Mouse (Mus musculus) mouse embryonic stem cell (cell line): ENCODE results near the gene Gspt1.
"Not testable (repeated sequence)": the region's sequence is repeated elsewhere in the genome, so short reads cannot be mapped to it uniquely, and the experiment has no call there.

ENCODE experiments used
- in situ Hi-C, 2 experiments: fragments of 300-500 bp; cut with MboI; formaldehyde crosslinking; loops; 1 replicate in 1 of 2; 3 replicates in 1 of 2; pipeline ENCODE4 v1.14.3; 2019 to 2020; ENCODE audit warnings: low sequenced_read_pairs in 2 of 2, low pct_unique_long_range_greater_than_20kb in 1 of 2, mixed read lengths in 1 of 2; ENCODE audit not compliant: unreplicated experiment in 1 of 2

Gspt1 gene

DNA sequence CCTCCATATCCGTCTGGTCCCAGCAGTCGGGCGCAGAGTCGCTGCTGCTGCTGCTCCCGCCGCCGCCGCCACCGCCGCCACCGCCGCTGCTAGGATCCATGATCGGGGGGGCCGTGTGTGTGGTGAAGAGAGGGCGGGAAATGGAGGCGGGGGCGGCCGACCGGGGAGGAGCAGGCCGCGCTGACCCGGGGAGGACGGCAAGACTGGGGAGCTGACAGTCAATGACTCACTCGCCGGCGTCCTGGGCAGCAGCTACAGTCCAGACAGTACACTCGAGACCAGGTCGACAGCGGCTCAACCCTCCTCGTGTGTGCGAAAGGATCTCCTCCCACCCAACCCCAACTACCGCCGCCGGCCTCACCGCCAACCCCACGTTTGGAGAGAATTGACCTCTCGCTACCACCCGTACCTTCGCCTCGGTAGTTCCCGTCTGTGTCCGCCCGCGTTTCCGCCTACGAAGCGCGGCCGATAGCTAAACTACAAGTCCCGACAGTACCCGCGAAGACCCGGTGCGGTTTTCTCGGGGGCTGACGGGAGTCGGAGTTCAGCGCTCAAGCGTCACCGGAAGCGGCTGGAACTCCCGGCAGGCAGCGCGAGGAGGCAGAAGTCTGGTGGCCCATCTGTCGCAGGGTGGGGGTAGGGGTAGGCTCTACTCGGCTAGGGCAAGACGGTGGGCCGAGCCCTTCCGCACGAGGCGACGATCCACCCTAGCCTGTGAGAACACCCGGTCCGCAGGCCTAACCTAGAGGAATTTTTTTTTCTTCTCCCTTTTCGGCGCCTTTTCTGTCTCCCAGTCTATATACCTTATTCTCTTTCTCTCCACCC is at the start of gene Gspt1:
Gspt1 (minus strand) TSS at position 428 of the 825 bp plus-strand sequence.
- in situ Hi-C loops: no loop called here

DNA sequence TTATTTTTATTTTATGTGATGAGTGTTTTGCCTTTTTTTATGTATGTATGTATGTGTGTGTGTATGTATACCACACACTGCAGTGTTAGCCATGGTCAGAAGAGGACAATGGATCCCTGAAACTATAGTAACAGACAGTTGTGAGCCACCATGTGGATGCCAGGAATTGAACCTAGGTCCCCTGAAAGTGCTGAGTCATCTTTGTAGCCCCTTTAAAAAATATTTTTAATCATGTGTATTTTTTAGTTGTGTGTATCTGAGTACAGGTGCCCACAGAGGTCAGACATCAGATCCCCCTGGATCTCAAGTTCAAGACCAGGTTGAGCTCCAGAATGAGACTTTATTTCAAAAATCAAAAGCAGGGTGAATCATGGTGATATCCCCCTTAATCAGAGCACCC is 49.6 kb upstream of the Gspt1 start:
- in situ Hi-C loops: no loop called here

DNA sequence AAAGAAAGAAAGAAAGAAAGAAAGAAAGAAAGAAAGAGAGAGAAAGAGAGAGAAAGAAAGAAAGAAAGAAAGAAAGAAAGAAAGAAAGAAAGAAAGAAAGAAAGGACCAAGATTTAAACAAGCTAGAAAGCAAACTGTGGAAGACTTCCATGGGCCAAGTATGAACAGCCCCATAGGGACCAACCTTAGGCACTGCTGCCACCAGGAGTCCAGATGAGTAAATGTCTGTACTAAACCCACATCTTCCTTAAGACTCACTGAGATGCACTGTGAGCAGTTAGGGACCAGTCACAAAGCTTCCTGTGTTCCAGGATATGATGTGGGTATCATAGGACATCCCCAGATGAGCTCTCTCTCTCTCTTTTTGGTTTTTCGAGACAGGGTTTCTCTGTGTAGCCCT is 43.6 kb upstream of the Gspt1 start:
- in situ Hi-C loops: not testable (repeated sequence)

DNA sequence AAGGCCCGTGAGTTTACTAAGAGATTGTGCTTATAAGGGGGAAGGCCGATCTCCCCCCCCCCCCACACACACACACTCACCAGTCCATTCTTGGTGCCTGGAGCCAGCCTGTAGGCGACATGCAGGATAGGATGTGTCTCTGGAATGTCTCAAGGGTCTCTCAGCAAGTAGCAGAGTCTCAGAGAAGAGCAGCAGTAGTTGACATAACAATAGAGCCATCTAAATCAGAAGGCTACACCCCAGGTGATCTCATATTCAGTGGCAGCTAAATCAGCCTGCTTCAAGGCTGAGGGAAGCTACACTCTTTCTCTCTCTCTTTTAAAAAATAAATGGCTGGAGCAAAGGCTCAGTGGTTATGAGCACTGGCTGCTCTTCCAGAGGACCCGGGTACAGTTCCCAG is 41.5 kb upstream of the Gspt1 start:
- in situ Hi-C loops: not testable (repeated sequence)

DNA sequence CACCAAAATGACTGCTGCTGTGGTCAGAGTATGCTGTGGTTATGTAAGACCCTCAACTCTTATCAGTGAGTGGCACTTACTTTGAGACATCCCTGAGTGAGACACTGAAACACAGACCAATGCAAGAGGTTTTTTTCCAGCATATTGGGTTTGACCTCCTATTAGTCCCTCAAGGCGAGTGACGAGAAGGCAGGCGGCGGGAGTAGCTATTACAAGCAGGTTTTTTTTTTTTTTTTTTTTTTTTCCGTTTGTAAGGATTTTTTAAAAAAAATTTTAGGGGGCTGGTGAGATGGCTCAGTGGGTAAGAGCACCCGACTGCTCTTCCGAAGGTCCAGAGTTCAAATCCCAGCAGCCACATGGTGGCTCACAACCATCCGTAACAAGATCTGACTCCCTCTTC is 34.7 kb upstream of the Gspt1 start:
- in situ Hi-C loops: not testable (repeated sequence)

DNA sequence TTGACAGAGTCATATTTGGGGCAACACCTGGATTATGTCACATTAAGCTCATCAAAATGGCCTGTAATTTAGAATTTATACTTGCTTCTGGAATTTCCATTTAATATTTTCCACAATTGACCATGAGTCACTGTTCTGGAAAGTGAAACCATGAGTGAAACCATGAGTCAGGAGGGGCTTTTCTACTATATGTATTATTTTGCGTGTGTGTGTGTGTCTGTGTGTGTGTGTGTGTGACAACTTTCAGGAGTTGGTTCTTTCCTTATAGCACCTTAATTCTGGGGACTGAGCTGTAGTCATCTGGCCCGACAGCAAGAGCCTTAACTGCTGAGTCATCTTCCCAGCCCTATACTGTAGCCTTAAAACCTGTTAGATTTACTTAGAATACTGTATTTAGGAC is 31.8 kb upstream of the Gspt1 start:
- in situ Hi-C loops: no loop called here

DNA sequence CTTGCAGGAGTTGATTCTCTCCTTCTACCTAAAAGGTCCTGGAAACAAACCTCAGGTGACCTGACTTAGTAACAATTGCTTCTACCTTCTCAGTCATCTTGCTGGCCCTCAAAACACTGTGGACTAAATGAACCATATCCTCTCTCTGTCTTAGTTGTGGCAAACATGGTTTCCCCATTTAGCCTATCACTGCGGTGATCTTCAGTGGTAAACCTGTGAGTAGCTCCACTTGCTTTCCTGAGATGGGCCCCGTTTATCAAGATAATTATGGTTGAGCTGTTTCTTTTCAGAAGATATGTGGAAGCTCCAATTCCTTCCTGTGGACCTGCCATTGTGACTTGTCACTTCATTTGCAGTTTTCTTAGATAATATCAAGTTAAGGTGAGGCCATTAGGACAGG is 30.8 kb upstream of the Gspt1 start:
- in situ Hi-C loops: no loop called here

DNA sequence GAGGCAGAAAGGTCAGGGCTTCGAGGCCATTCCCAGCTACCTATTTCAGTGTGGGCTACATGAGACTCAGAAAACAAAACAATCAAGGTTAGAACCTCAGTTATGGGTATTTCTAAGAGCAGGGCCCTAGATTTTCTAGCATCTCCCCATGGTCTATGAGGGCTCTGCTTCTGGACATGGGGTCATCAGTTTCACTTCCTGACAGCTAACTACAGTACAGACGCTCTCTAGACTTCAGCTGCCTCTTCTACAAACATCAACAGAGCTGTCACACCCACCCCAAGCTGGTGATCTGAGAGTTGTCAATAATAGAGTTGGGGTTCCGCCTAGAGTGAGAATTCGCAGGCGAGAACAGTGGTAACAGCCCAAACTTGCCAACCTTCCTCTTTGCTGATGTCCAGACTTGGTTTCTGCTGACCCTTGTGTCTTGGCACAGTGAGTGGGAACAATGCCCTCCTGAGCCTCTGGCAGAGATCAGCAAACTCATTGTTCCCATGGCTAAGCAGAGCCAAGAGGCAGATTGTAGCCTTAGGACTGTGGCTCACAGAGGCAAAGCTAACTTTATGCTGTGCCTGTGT is 28.6 kb upstream of the Gspt1 start:
- in situ Hi-C loops: no loop called here

DNA sequence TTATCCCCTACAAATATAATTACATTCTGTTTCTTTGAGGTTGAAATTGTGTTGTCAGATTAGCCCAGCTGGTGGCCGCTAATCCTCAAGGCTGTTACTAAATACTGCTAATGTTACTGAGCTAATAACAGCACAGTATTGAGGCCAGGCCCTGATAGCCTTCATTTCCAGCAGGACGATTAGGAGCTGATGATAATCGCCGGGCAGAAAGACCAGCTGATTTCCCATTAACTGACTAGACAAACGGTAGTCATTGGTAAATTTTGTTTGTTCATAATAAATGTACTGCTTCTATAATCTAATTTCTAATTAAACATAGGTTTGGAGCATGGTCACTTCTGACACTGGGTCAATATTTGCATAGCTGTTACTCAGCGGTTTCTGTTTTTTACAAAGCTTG is 24.7 kb upstream of the Gspt1 start:
- in situ Hi-C loops: no loop called here

DNA sequence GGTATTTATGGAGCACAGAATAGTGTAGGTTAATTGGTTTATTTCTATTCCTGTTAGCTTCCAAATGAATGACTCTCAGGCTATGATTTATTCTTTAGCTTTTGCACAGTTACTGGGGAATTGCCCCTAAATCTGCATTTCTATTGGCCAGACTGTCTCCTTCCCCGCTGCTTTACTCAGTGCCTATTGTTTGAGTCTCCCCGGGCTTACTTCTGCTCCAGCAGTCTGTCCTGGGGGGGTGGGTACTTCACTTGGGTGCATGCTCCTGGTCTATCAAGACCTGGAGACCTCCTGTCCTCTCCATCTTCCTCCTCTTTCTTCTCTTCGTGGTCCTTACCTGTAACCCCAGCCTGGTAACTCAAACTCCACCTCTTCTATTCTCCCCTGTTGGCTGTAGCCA is 22.8 kb upstream of the Gspt1 start:
- in situ Hi-C loops: no loop called here

DNA sequence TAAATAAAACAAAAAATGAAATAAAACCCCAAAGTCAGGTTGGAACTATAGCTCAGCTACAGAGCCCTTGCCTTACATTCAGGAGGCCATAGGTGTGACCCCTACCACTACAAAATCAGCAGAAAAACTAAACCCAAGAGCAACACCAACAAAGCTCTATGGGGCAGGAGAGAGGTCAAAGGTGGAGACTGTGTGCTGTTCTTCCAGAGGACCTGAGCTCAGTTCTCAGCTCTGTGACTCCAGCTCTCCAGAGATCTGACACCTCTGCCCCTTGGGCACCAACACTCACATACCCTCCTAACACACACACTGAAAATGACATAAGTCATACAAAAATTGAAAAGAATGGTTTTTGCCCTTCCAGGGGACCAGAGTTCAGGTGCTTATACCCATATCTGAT is 16.9 kb upstream of the Gspt1 start:
- in situ Hi-C loops: no loop called here

DNA sequence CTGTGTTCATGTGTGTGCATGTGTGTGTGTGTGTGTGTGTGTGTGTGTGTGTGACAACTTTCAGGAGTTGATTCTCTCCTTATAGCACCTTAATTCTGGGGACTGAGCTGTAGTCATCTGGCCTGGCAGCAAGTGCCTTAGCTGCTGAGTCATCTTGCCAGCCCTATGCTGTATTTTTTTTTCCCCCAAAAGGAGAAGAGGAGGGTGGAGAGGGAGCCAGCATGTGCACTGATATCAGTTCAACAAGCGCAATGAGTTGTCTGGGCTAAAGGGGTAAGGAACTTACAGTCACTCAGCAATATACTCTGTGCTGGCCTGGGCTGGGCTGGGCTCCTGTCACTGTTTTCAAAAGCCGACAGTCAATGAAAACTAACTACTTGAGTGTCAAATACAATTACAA is 16.5 kb upstream of the Gspt1 start:
- in situ Hi-C loops: no loop called here

DNA sequence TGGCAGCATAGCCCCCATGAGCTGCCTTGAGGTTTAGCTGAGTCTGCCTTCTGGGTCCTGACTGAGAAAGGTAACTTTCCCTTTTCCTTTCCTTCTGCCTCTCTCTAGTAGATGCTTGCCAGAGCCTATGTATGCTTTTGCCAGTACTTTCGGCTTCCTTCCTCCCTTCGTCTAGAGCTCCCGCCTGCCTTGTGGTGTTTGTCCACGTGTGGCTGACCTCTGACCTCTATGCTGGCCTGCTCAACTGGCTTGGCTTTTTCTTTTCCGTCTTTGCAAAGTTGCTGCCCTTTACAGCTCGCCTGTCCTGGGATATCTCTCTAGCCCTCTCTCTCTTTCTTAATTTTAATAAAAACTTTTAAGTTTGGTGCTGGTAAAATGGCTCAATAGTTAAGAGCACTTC is 15.7 kb upstream of the Gspt1 start:
- in situ Hi-C loops: no loop called here

DNA sequence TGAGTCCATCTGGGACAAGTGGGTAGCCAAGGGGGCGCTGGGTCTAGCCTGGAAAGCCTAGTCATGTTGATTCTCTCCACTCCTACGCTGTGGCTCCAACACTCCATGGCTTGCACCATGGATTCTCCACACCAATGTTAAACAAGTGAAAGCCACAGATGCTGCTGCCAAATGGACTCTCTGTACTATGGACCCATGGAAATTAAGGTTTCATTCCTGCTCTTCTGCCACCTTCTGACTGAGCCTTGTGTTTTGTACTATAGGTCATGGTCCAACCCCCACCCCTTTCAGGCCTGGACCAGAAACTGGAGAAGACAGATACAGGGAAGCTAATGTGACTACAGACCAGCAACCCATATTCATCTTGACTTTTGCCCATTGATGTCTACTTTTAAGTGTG is 12.4 kb upstream of the Gspt1 start:
- in situ Hi-C loops: no loop called here

DNA sequence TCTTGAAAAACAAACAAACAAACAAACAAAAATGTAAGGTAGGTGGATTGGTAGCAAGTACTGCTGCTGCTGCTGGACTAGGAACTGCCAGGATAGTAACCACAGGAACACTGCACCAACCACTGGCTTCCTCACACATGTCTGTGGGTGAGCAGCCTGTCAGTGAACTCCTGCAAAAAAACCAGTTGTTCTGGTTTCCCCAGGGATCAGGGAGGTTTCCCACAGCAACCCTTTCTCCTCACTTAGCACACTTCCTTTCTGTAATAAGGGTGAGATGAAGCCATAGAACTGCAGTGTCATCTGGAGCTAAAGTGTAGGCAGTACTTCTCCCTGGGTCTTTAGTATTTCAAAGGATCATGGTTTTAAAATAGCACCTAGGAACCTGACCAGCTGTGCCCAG is 9.1 kb upstream of the Gspt1 start:
- in situ Hi-C loops: no loop called here

DNA sequence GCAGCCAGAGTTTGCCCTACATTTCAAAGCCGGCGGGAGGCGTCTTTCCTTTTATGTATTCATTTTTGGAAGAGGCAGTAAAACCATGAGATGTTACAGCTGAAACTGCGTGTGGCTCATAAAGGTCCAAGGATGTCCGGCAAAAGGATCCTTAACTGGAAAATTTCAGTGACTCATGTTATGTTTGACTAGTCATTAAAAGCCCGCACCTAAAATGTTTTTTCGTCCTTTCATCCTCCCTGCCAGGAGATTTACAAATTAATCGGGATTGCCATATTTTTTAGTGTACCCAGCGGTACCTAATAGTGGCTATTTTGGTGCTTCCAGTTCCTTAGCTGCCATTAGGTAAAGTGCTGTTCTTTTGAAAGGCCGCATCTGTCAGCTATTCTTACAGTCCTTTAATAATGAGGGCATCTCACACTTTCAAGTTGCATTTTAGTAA is 619 bp upstream of the Gspt1 start:
- in situ Hi-C loops: no loop called here

DNA sequence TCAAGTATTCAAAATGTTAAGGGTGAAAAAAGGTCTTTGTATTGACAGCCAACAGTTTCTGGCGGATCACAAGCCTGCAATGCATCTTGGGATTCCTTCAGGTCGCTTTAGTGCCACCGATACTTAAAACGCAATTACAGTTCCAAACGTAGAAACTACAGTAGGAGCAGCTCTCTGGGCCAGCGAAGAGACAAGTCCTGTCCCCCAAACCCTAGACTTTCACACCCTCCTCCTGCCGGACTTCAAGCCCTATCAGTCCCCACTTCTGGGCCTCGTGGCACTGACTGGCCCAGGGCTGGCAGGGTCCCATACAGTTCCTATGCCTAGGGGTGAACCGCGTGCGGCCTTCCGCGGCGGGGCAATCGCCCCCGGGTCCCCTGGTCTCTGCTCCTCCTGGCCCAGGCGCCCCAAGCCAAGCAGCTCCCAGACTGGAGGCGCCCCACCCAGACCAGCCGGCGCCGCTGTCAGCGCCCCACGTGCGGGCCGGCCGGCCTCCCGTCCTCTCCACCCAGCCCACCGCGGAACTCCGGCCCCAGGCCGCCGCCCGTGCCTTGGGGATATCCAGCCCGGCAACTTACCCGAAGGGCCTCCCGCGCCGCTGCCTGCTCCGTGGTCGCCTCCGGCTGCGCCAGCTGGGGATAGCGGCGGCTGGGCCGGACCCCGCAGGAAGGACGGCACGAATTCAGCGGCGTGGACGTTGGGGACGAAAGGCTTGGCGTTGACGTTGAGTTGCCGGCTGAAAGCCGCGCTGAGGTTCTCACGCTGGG is 877 bp downstream of the Gspt1 start:
- in situ Hi-C loops: no loop called here

DNA sequence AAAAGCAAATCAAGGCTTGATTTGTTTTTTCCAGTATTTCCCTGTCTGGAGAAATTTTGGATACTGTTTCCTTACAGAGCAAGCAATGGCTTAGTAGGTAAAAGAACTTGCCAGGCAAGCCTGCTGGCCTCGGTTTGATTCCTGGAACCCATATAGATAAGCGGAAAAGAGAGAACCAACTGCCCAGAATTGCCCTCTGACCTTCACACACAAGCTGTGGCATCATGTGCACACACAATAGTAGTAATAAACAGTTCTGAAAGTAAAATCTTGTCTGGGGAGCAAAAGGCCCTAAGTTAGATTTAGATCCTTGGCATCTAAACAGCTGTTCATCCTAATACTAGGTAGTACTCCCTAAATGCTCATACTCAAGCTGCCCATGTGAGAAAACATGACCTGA is 6.3 kb downstream of the Gspt1 start:
- in situ Hi-C loops: no loop called here

DNA sequence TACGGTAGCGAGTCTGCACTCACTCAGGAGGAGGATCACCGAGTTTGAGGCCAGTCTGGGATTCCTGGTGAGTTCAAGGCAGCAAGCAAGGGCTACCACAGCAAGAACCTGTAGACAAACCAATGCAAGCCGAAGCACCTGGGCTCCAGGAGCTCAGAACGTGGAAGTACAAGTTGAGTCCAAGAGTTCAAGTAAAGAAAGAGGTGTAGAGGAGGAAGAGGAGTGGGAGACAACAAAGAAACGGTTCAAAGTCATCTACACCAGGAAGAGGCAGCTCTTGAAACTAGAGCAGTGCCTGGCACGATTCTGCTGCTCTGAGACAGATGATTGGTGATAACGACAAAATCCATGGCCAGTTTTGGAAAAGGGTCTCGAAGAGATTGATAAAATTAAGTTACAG is 8.4 kb downstream of the Gspt1 start:
- in situ Hi-C loops: no loop called here

DNA sequence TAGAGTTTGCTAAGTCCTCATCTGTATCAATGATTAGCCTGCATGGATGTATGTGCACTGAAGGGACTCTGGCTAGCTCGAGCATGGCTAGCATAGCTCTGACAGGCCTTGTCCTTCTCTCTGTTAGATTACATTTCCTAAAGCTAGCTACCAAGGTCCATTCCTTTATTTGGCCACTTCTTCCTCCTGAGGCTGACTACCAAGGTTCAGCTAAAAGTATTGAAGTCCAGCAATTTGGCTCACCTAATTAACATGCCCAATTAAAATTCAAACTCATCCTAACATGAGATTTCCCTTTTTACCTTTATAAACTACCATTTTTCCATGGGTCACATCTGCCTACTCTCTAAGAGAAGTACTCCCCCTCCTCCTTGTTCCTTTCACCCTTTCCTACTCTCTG is 11.7 kb downstream of the Gspt1 start:
- in situ Hi-C loops: no loop called here
